Mouse (Mus musculus): ENCODE measurements around the gene Ift57.

DNA sequence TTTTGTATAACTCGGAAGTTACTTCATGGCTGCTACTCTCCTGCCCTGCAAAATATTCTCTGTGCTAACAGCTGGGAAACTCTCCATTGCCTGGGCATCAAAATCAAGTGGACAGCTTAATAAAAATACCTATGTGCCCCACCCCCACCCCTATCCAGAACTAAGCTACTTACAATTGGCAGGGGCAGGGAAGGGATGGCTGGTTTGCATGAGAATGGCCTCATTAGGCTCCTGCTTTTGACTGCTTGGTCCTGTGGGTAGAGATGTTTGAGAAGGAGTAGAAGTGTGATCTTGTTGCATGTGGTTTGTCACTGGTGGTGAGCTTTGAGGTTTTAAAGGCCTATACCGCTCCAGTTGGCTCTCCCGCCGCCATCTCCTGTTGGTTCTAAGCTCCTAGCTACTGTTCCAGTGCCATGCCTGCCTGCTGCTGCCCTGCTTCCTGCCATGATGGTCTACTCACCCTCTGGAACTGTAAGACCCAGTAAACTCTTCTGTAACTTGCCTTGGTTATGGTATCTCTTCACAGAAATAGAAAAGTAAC lies 69.5 kb downstream of the Ift57 start:
- TF ChIP-seq EP300 (IDR thresholded peaks at IDR 0.05): no peak
- no peak for TF ChIP-seq CTCF (IDR thresholded peaks at IDR 0.05)

All from lung, postnatal 0 days (tissue).